ENCODE assay signal across 10 mouse cellular contexts in the genomic region with DNA sequence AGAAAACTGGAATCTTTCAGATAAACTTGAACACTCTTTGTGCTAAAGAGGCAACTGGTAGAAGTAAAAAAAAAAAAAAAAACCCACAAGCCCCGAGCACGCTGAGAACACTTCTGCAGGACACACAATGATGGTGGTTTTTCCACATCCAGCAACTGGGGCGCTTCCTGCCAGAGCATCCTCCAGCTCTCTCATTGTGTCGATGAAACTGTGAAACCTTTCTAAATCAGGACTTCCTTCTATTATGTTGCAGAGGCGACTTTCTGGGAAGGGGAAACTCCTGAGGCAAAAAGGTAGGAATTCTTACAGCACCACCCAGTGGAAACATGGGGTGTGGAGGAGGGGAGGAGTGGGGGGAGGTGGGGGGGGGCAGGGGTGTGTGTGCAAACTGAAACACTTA. TPM values are rescaled to one million over a fixed set of nuclear protein-coding genes. Genes with fewer than 3 reads are reported as not detected.
A peak's percentile ranks its signal among the peaks of the same experiment; 100 is the strongest.
DNase-seq lines count a peak whose midpoint lies in the region; ATAC-seq and TF ChIP-seq lines count a peak whose summit lies in the region.
"Had no signal": no experiment of that assay in that cellular context is flagged by ENCODE, and none has a peak within 500 bp of the region (broad histone marks: within the 10 kb centered on the region; RNA-seq: fewer than 3 reads in every experiment).

No protein-coding gene starts in this region.

- TF ChIP-seq CTCF in forebrain, postnatal 0 days (IDR thresholded peaks at IDR 0.05; ENCODE audit: low read depth): peak; percentile 15; the same call in 1 of the 2 replicates

- WGBS in forebrain, postnatal 0 days: 29% methylated on average over 5 of the region's 5 CpGs
- WGBS in forebrain, embryonic 16.5 days: 31% methylated on average over 5 of the region's 5 CpGs
- 44% methylated on average over 5 of the region's 5 CpGs for WGBS in kidney, embryonic 16.5 days

- H3K4me1 ChIP-seq in forebrain, postnatal 0 days (ENCODE audit: insufficient read depth): no peaks in the 10 kb centered on the region
- H3K4me1 ChIP-seq in forebrain, embryonic 16.5 days (replicated peaks; ENCODE audit: control insufficient read depth, insufficient read depth, low read length): peaks cover 7% of the 10 kb centered on the region
- H3K4me1 ChIP-seq in kidney, embryonic 16.5 days (ENCODE audit: insufficient read depth, low read length): peaks cover 48% of the 10 kb centered on the region

- DNase-seq in forebrain, postnatal 0 days: no peak
- DNase-seq in thymus, postnatal 0 days (ENCODE audit: low spot score): peak; percentile 49
- no peak for DNase-seq in thymus, adult 18-20 months
- peak; percentile 42 for DNase-seq in thymus, postnatal 25 days
- no peak for DNase-seq in layer of hippocampus, postnatal 14 days (ENCODE audit: low spot score in 2 of 2)
- no peak for DNase-seq in ovary, postnatal 36 days (ENCODE audit: low spot score)
- DNase-seq: B cell, adult 2 months had no signal

- ATAC-seq in forebrain, postnatal 0 days: no peak
- no peak for ATAC-seq in forebrain, embryonic 16.5 days
- no peak; the same call in 1 of the 2 replicates for ATAC-seq in kidney, embryonic 16.5 days (ENCODE audit: low FRiP score, low TSS enrichment)

- no peaks in the 10 kb centered on the region for H3K27me3 ChIP-seq in forebrain, postnatal 0 days (ENCODE audit: insufficient read depth, low read length)
- H3K27me3 ChIP-seq in forebrain, embryonic 16.5 days (replicated peaks; ENCODE audit: control insufficient read depth, insufficient read depth, low read length): no peaks in the 10 kb centered on the region
- no peaks in the 10 kb centered on the region for H3K27me3 ChIP-seq in kidney, embryonic 16.5 days (ENCODE audit: insufficient read depth, low read length)

- no peak overlapping the region for H3K4me3 ChIP-seq in forebrain, postnatal 0 days (ENCODE audit: low read depth, low read length)
- no peak overlapping the region for H3K4me3 ChIP-seq in forebrain, embryonic 16.5 days (replicated peaks; ENCODE audit: low read length)
- H3K4me3 ChIP-seq in kidney, embryonic 16.5 days (ENCODE audit: low read length): no peak overlapping the region
- H3K4me3 ChIP-seq: erythroblast, embryonic 14.5 days had no signal

- H3K9ac ChIP-seq in forebrain, postnatal 0 days: no peak overlapping the region
- no peak overlapping the region for H3K9ac ChIP-seq in forebrain, embryonic 16.5 days (replicated peaks; ENCODE audit: low read depth, low read length)
- no peak overlapping the region; the same call in 1 of the 2 replicates for H3K9ac ChIP-seq in kidney, embryonic 16.5 days (replicated peaks; ENCODE audit: low read length)

- no peaks in the 10 kb centered on the region for H3K36me3 ChIP-seq in forebrain, postnatal 0 days (ENCODE audit: insufficient read depth)
- no peaks in the 10 kb centered on the region for H3K36me3 ChIP-seq in forebrain, embryonic 16.5 days (ENCODE audit: control insufficient read depth, insufficient read depth)
- H3K36me3 ChIP-seq in kidney, embryonic 16.5 days (ENCODE audit: insufficient read depth, low read length): no peaks in the 10 kb centered on the region

- no peak overlapping the region for H3K4me2 ChIP-seq in forebrain, postnatal 0 days (ENCODE audit: low read depth)
- no peak overlapping the region for H3K4me2 ChIP-seq in forebrain, embryonic 16.5 days (ENCODE audit: low read length)
- H3K4me2 ChIP-seq in kidney, embryonic 16.5 days (replicated peaks; ENCODE audit: low read depth, low read length): no peak overlapping the region

- no peaks in the 10 kb centered on the region for H3K9me3 ChIP-seq in forebrain, postnatal 0 days (ENCODE audit: low read length)
- no peaks in the 10 kb centered on the region for H3K9me3 ChIP-seq in forebrain, embryonic 16.5 days (ENCODE audit: control insufficient read depth, low read length)
- no peaks in the 10 kb centered on the region for H3K9me3 ChIP-seq in kidney, embryonic 16.5 days (ENCODE audit: low read length)

- no peak overlapping the region for H3K27ac ChIP-seq in forebrain, postnatal 0 days (ENCODE audit: low read depth, low read length)
- no peak overlapping the region for H3K27ac ChIP-seq in forebrain, embryonic 16.5 days (ENCODE audit: low read length)
- peak overlapping the region; percentile 77; the same call in 1 of the 2 replicates for H3K27ac ChIP-seq in kidney, embryonic 16.5 days (ENCODE audit: low read length)

RNA-seq across cellular contexts. Expression of a gene that starts 13.2 kb away (rescaled TPM):
- total RNA-seq in forebrain, postnatal 0 days (2014; rRNA removed): 5.1 and 8.8 TPM in 2 replicates
- polyA plus RNA-seq in forebrain, postnatal 0 days (2015; fragmentation: Nextera tagmentation; extraction: Ambion mirVana): 4.9 and 6.2 TPM in 2 replicates
- polyA plus RNA-seq in forebrain, embryonic 16.5 days (2015; fragmentation: Nextera tagmentation; extraction: Ambion mirVana): 6.6 and 9.8 TPM in 2 replicates
- polyA plus RNA-seq in thymus, postnatal 0 days (2015; fragmentation: Nextera tagmentation; extraction: Ambion mirVana): 18.2 and 19.1 TPM in 2 replicates
- polyA plus RNA-seq in kidney, embryonic 16.5 days (2015; fragmentation: Nextera tagmentation; extraction: Ambion mirVana): 41.3 and 45.6 TPM in 2 replicates
- 1 to 10 TPM; 8.9 to 9.8 TPM for total RNA-seq in layer of hippocampus, postnatal 14 days (2021)

Comparison
In these comparisons a context has a peak if more than half of its experiments do, and no peak if none do; other contexts are left out.
1. DNase-seq: peak in thymus, postnatal 0 days (single experiment) and thymus, postnatal 25 days (single experiment); none in forebrain, postnatal 0 days (single experiment), thymus, adult 18-20 months (0 of 2), layer of hippocampus, postnatal 14 days (0 of 2) and ovary, postnatal 36 days (single experiment).